In genomic region chr6:17082238-17082637, GRCm38 (mm10) we compare ENCODE assay signal across 29 mouse cellular contexts. TPM values are rescaled to one million over a fixed set of nuclear protein-coding genes. Genes with fewer than 3 reads are reported as not detected.
DNase-seq lines count a peak whose midpoint lies in the region; ATAC-seq lines count a peak whose summit lies in the region.
"Had no signal": no experiment of that assay in that cellular context is flagged by ENCODE, and none has a peak within 500 bp of the region (broad histone marks: within the 10 kb centered on the region; RNA-seq: fewer than 3 reads in every experiment).

No protein-coding gene starts in this region.

- H3K9me3 ChIP-seq in embryonic facial prominence, embryonic 11.5 days (replicated peaks; ENCODE audit: control insufficient read depth, low read length) = no peaks in the 10 kb centered on the region
- H3K9me3 ChIP-seq in embryonic facial prominence, embryonic 10.5 days = no peaks in the 10 kb centered on the region
- no peaks in the 10 kb centered on the region for H3K9me3 ChIP-seq in embryonic facial prominence, embryonic 14.5 days (ENCODE audit: control insufficient read depth, low read length)
- no peaks in the 10 kb centered on the region for H3K9me3 ChIP-seq in limb, embryonic 13.5 days
- no peaks in the 10 kb centered on the region for H3K9me3 ChIP-seq in forebrain, embryonic 15.5 days
- H3K9me3 ChIP-seq: embryonic facial prominence, embryonic 15.5 days; forebrain, embryonic 10.5 days; forebrain, embryonic 13.5 days; heart, embryonic 10.5 days; heart, embryonic 13.5 days had no signal

- H3K36me3 ChIP-seq in embryonic facial prominence, embryonic 11.5 days (replicated peaks; ENCODE audit: control insufficient read depth, insufficient read depth, low read depth, low read length) = no peaks in the 10 kb centered on the region
- H3K36me3 ChIP-seq in embryonic facial prominence, embryonic 10.5 days (replicated peaks) = 0 out of 2 replicates have a peak, but pooled peaks cover 3% of the 10 kb centered on the region
- H3K36me3 ChIP-seq in embryonic facial prominence, embryonic 14.5 days (ENCODE audit: control insufficient read depth, insufficient read depth, low read length) = no peaks in the 10 kb centered on the region
- peaks cover 4% of the 10 kb centered on the region; the same call in 1 of the 2 replicates for H3K36me3 ChIP-seq in limb, embryonic 13.5 days
- no peaks in the 10 kb centered on the region for H3K36me3 ChIP-seq in forebrain, embryonic 15.5 days
- H3K36me3 ChIP-seq: embryonic facial prominence, embryonic 15.5 days; forebrain, embryonic 10.5 days; heart, embryonic 10.5 days; heart, embryonic 13.5 days had no signal

- H3K27me3 ChIP-seq in embryonic facial prominence, embryonic 11.5 days (ENCODE audit: control insufficient read depth, insufficient read depth, low read length) = no peaks in the 10 kb centered on the region
- no peaks in the 10 kb centered on the region for H3K27me3 ChIP-seq in embryonic facial prominence, embryonic 10.5 days (replicated peaks; ENCODE audit: low read depth, poor library complexity, severe bottlenecking)
- no peaks in the 10 kb centered on the region for H3K27me3 ChIP-seq in embryonic facial prominence, embryonic 14.5 days (replicated peaks; ENCODE audit: control insufficient read depth, insufficient read depth, low read length)
- H3K27me3 ChIP-seq in limb, embryonic 13.5 days = no peaks in the 10 kb centered on the region
- no peaks in the 10 kb centered on the region for H3K27me3 ChIP-seq in forebrain, embryonic 15.5 days
- H3K27me3 ChIP-seq: embryonic facial prominence, embryonic 15.5 days; forebrain, embryonic 13.5 days; Patski had no signal

- WGBS in embryonic facial prominence, embryonic 11.5 days = 38% methylated on average over 4 of the region's 4 CpGs
- 55% methylated on average over 4 of the region's 4 CpGs for WGBS in embryonic facial prominence, embryonic 10.5 days
- WGBS in embryonic facial prominence, embryonic 14.5 days = 33% methylated on average over 4 of the region's 4 CpGs
- 39% methylated on average over 4 of the region's 4 CpGs for WGBS in limb, embryonic 13.5 days
- 87% methylated on average over 4 of the region's 4 CpGs for WGBS in forebrain, embryonic 15.5 days

- peak; percentile 43 for ATAC-seq in embryonic facial prominence, embryonic 11.5 days (replicated peaks; ENCODE audit: insufficient number of reproducible peaks, low FRiP score, low TSS enrichment, low read depth)
- peak; percentile 70 for ATAC-seq in embryonic facial prominence, embryonic 14.5 days (ENCODE audit: low read depth)
- ATAC-seq in limb, embryonic 13.5 days (ENCODE audit: low FRiP score, low read depth) = peak; percentile 45; the same call in 1 of the 2 replicates
- no peak for ATAC-seq in forebrain, embryonic 15.5 days (replicated peaks)
- ATAC-seq: forebrain, embryonic 13.5 days; forebrain, postnatal 0 days; hindbrain, postnatal 0 days; inflammation-experienced regulatory T-cells, adult 6 months; intestine, embryonic 16.5 days; Patski had no signal

- H3K9ac ChIP-seq in embryonic facial prominence, embryonic 11.5 days (replicated peaks; ENCODE audit: low read length) = no peak overlapping the region
- no peak overlapping the region for H3K9ac ChIP-seq in embryonic facial prominence, embryonic 14.5 days (ENCODE audit: low read depth, low read length)
- H3K9ac ChIP-seq in limb, embryonic 13.5 days = no peak overlapping the region
- H3K9ac ChIP-seq in forebrain, embryonic 15.5 days (replicated peaks) = no peak overlapping the region
- H3K9ac ChIP-seq: embryonic facial prominence, embryonic 15.5 days; forebrain, embryonic 13.5 days; forebrain, postnatal 0 days; heart, embryonic 13.5 days; hindbrain, embryonic 14.5 days had no signal

- no peak overlapping the region for H3K4me2 ChIP-seq in embryonic facial prominence, embryonic 11.5 days (ENCODE audit: low read depth, low read length)
- H3K4me2 ChIP-seq in embryonic facial prominence, embryonic 14.5 days (ENCODE audit: low read depth, low read length) = no peak overlapping the region
- H3K4me2 ChIP-seq in limb, embryonic 13.5 days (replicated peaks) = no peak overlapping the region
- H3K4me2 ChIP-seq in forebrain, embryonic 15.5 days (replicated peaks) = no peak overlapping the region
- H3K4me2 ChIP-seq: embryonic facial prominence, embryonic 15.5 days; forebrain, embryonic 13.5 days; heart, embryonic 13.5 days; hindbrain, embryonic 14.5 days had no signal

- H3K4me3 ChIP-seq in embryonic facial prominence, embryonic 11.5 days (ENCODE audit: low read depth, low read length) = no peak overlapping the region
- H3K4me3 ChIP-seq in embryonic facial prominence, embryonic 10.5 days = no peak overlapping the region
- no peak overlapping the region for H3K4me3 ChIP-seq in embryonic facial prominence, embryonic 14.5 days (ENCODE audit: low read depth, low read length)
- H3K4me3 ChIP-seq in limb, embryonic 13.5 days = no peak overlapping the region
- H3K4me3 ChIP-seq in forebrain, embryonic 15.5 days = no peak overlapping the region
- H3K4me3 ChIP-seq: embryonic facial prominence, embryonic 15.5 days; erythroblast, embryonic 14.5 days; forebrain, embryonic 10.5 days; forebrain, embryonic 13.5 days; heart, embryonic 10.5 days; heart, embryonic 13.5 days had no signal

- no peak overlapping the region for H3K27ac ChIP-seq in embryonic facial prominence, embryonic 11.5 days (replicated peaks; ENCODE audit: low read depth, low read length)
- H3K27ac ChIP-seq in embryonic facial prominence, embryonic 10.5 days (replicated peaks) = no peak overlapping the region
- H3K27ac ChIP-seq in embryonic facial prominence, embryonic 14.5 days (replicated peaks; ENCODE audit: low read depth, low read length) = no peak overlapping the region; the same call in 1 of the 2 replicates
- H3K27ac ChIP-seq in limb, embryonic 13.5 days = peak overlapping the region; percentile 44; the same call in 1 of the 2 replicates
- no peak overlapping the region for H3K27ac ChIP-seq in forebrain, embryonic 15.5 days (replicated peaks)
- H3K27ac ChIP-seq: embryonic facial prominence, embryonic 15.5 days; forebrain, embryonic 10.5 days; forebrain, embryonic 13.5 days; heart, embryonic 10.5 days; heart, embryonic 13.5 days; hindbrain, embryonic 14.5 days; hindbrain, postnatal 0 days had no signal

- H3K4me1 ChIP-seq in embryonic facial prominence, embryonic 11.5 days (ENCODE audit: control insufficient read depth, insufficient read depth, low read length) = no peaks in the 10 kb centered on the region
- peaks cover 37% of the 10 kb centered on the region for H3K4me1 ChIP-seq in embryonic facial prominence, embryonic 10.5 days
- peaks cover 14% of the 10 kb centered on the region for H3K4me1 ChIP-seq in embryonic facial prominence, embryonic 14.5 days (ENCODE audit: control insufficient read depth, insufficient read depth, low read length)
- peaks cover 34% of the 10 kb centered on the region for H3K4me1 ChIP-seq in limb, embryonic 13.5 days
- no peaks in the 10 kb centered on the region for H3K4me1 ChIP-seq in forebrain, embryonic 15.5 days

- DNase-seq in embryonic facial prominence, embryonic 11.5 days (ENCODE audit: low spot score) = peak; percentile 73
- DNase-seq in embryonic facial prominence, embryonic 10.5 days (ENCODE audit: low spot score) = no peak
- peak; percentile 48 for DNase-seq in NIH3T3 (ENCODE audit: low read depth)
- DNase-seq in embryonic facial prominence, embryonic 14.5 days (ENCODE audit: low spot score) = peak; percentile 59
- no peak for DNase-seq in right cerebral cortex, adult 18-20 months
- DNase-seq in adrenal gland, postnatal 10 days = no peak
- DNase-seq: adrenal gland, postnatal 25 days; cerebellum, adult 11-12 months; cerebellum, adult 8-10 months; cerebellum, postnatal 10 days; cerebellum, postnatal 36 days; forebrain, postnatal 0 days; gastrocnemius, postnatal 25 days; heart, adult 18-20 months; heart, postnatal 14 days; heart, postnatal 4 days had no signal

RNA-seq across cellular contexts. Expression of gene Tes, which starts 17.3 kb away (rescaled TPM):
- 125 and 130 TPM in 2 replicates for polyA plus RNA-seq in embryonic facial prominence, embryonic 11.5 days (2014; fragmentation: Nextera tagmentation; extraction: Ambion mirVana)
- polyA plus RNA-seq in embryonic facial prominence, embryonic 10.5 days (2016; fragmentation: Nextera tagmentation; extraction: Ambion mirVana) = 72.0 and 84.9 TPM in 2 replicates
- polyA plus RNA-seq in embryonic facial prominence, embryonic 14.5 days (2014; fragmentation: Nextera tagmentation; extraction: Ambion mirVana) = 36.0 and 48.0 TPM in 2 replicates
- 95.0 and 96.8 TPM in 2 replicates for polyA plus RNA-seq in limb, embryonic 13.5 days (2015; fragmentation: Nextera tagmentation; extraction: Ambion mirVana)
- polyA plus RNA-seq in forebrain, embryonic 15.5 days (2015; fragmentation: Nextera tagmentation; extraction: Ambion mirVana) = 25.7 and 28.9 TPM in 2 replicates
- total RNA-seq in adrenal gland, postnatal 10 days (2021) = 10 to 100 TPM in 1 of 2 experiments, 1 to 10 TPM in 1; 8.6 to 10.9 TPM

Comparison
In these comparisons a context has a peak if more than half of its experiments do, and no peak if none do; other contexts are left out.
1. DNase-seq: peak in embryonic facial prominence, embryonic 11.5 days (single experiment), NIH3T3 (single experiment) and embryonic facial prominence, embryonic 14.5 days (single experiment); none in embryonic facial prominence, embryonic 10.5 days (single experiment), right cerebral cortex, adult 18-20 months (single experiment) and adrenal gland, postnatal 10 days (single experiment).